Mouse (Mus musculus) ES-Bruce4 (cell line): ENCODE measurements around the gene Gm10972. TPM values are rescaled to one million over a fixed set of nuclear protein-coding genes. Genes with fewer than 3 reads are reported as not detected.
"Not testable (repeated sequence)": the region's sequence is repeated elsewhere in the genome, so short reads cannot be mapped to it uniquely, and the experiment has no call there.

Experiments
- H3K27ac ChIP-seq: 2 replicates; pipeline ENCODE4 v1.5.1; 2012; ENCODE audit warnings: low read length, inconsistent platforms; ENCODE audit not compliant: insufficient read depth
- H3K27me3 ChIP-seq: 2 replicates; pipeline ENCODE4 v1.6.1; 2012; ENCODE audit warnings: mild to moderate bottlenecking, low read length, inconsistent platforms; ENCODE audit not compliant: control insufficient read depth, poor library complexity, insufficient read depth, severe bottlenecking
- H3K36me3 ChIP-seq: 2 replicates; pipeline ENCODE4 v1.6.1; 2012; ENCODE audit warnings: inconsistent platforms, mild to moderate bottlenecking, low read length, moderate library complexity; ENCODE audit not compliant: control insufficient read depth, poor library complexity, insufficient read depth, severe bottlenecking
- H3K4me1 ChIP-seq: one replicate; pipeline ENCODE4 v1.8.1; 2011; ENCODE audit warnings: low read length; ENCODE audit not compliant: control insufficient read depth, insufficient read depth
- H3K4me3 ChIP-seq: 2 replicates; pipeline ENCODE4 v1.5.1; 2011; ENCODE audit warnings: low read depth, mild to moderate bottlenecking, low read length
- H3K9ac ChIP-seq: 2 replicates; pipeline ENCODE4 v1.6.1; 2012; ENCODE audit warnings: low read depth, mild to moderate bottlenecking, inconsistent platforms; ENCODE audit not compliant: poor library complexity, severe bottlenecking
- H3K9me3 ChIP-seq: replicated peaks from 2 replicates; pipeline ENCODE4 v1.6.1; 2012; ENCODE audit warnings: mild to moderate bottlenecking, low read length, inconsistent platforms; ENCODE audit not compliant: control insufficient read depth, poor library complexity, insufficient read depth, severe bottlenecking
- CTCF ChIP-seq: IDR thresholded peaks from one replicate; pipeline ENCODE4 v1.8.1; 2011; ENCODE audit warnings: low read depth, low read length
- EP300 ChIP-seq: IDR thresholded peaks from 2 replicates; pipeline ENCODE4 v1.6.1; 2011; ENCODE audit warnings: low read depth, low read length; ENCODE audit not compliant: insufficient read depth
- POLR2A ChIP-seq: IDR thresholded peaks from one replicate; pipeline ENCODE4 v1.8.1; 2011; ENCODE audit warnings: low read length; ENCODE audit not compliant: insufficient read depth
- polyA plus RNA-seq: library from polyadenylated mRNA; stranded (reverse); fragments of >200 nt; gene quantifications from 2 replicates; pipeline ENCODE4 v1.2.4, GENCODE M21; 2011; ENCODE audit warnings: low read depth; ENCODE audit not compliant: missing spikeins, insufficient read depth, insufficient read length

Gm10972 gene
- polyA plus RNA-seq, 1 experiment = not detected

DNA sequence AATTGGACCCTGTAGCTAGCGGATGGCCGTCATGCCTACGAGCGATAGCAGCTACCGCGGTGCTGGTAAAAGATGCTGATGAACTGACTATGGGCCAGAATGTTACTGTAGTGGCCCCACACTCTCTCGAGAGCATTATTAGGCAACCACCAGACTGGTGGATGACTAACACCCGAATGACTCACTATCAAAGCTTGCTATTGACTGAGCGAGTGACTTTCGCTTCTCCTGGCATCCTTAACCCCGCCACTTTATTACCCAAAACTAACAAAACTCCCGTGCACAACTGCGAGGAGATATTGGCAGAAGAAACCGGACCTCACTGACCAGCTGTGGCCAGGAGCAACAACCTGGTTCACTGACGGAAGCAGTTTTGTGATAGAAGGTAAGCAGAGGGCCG, 37.9 kb downstream of the Gm10972 start:
- H3K9me3 ChIP-seq = peaks cover 26% of the 10 kb centered on the region
- H3K27me3 ChIP-seq = peaks cover 2% of the 10 kb centered on the region
- no peaks in the 10 kb centered on the region for H3K4me1 ChIP-seq
- H3K4me3 ChIP-seq = no peak overlapping the region
- TF ChIP-seq POLR2A = no peak
- TF ChIP-seq EP300 = no peak
- no peak for TF ChIP-seq CTCF
- H3K36me3 ChIP-seq = no peaks in the 10 kb centered on the region
- no peak overlapping the region for H3K9ac ChIP-seq
- no peak overlapping the region for H3K27ac ChIP-seq

DNA sequence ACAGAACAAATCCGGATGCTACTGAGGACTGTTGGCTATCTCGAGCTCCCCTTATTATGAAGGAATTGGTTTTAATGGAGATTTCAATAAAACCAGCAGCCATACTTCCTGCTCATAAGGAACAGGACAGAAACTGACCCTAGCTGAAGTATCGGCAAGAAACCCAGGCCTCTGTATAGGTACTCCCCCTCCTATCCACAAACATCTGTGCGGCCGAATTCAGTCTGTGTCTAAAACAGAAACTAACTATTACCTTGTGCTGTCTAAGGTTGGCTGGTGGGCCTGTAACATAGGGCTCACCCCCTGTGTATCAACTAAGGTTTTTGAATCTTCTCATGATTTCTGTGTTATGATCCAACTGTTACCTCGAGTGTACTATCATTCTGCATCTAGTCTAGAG, 40.7 kb downstream of the Gm10972 start:
- Histone ChIP-seq H3K4me1 (no peaks in the 10 kb centered on the region), H3K9me3 (peaks cover 10% of the 10 kb centered on the region; the same call in 1 of the 2 replicates), H3K36me3 (no peaks in the 10 kb centered on the region), H3K9ac (no peak overlapping the region), H3K4me3 (no peak overlapping the region), H3K27ac (no peak overlapping the region), H3K27me3 (peaks cover 2% of the 10 kb centered on the region)
- TF ChIP-seq EP300 = no peak
- TF ChIP-seq POLR2A = no peak
- TF ChIP-seq CTCF = no peak

DNA sequence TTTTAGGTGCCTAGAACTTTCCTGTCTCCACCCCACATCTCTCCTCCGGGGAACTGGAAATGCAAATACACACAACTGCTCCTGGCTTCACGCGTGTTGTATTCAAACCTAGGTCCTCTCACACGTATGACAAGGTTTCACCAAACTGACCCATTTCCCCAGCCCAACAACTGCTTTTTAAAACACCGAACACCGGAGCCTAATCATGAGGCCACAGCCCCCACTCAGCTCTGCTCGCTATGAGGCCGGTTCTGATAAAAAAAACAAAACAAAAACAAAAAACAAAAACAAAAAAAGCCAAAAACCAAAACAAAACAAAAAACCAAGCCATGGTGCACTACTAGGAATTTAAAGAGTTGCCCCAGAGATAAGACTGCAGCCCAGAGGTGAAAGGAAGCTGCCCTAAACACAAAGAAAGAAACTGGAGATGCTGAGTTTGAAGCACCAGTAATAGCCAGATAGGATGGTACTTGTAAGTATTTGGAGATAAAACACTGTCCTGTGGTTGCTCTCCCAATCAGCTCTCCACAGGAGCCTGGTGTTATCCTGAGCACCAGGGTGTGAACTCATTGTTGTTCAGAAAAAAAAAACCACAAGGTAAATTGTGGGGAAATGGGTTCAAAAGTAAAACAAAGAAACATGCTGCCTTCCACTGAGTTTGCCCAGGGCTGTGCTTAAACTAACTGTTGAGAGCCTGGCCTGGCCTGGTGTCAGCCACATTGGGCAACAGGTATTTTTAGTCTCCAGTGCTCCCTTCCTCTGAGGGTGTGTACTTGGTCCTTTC, 43.3 kb downstream of the Gm10972 start:
- H3K27ac ChIP-seq, H3K27me3 ChIP-seq, H3K9ac ChIP-seq: not testable (repeated sequence)

DNA sequence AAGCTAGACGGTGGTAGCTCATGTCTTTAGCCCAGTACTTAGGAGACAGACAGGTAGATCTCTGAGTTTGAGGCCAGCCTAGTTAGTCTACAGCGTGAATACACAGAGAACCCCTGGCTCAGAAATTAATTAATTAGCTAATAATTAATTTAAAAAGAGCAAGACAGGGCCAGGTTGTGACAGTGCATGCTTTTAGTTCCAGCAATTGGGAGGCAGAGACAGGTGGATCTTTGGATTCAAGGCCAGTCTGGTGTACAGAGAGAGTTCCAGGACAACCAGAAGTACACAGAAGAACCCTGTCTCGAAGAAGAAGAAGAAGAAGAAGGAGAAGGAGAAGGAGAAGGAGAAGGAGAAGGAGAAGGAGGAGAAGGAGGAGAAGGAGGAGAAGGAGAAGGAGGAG, 45.8 kb downstream of the Gm10972 start:
- not testable (repeated sequence) for H3K27ac ChIP-seq, H3K9ac ChIP-seq, H3K27me3 ChIP-seq, H3K36me3 ChIP-seq, H3K9me3 ChIP-seq, H3K4me1 ChIP-seq, H3K4me3 ChIP-seq

More for the DNA sequence above, 43.3 kb downstream of the Gm10972 start:
- not testable (repeated sequence) for H3K4me3 ChIP-seq, H3K4me1 ChIP-seq, H3K9me3 ChIP-seq, H3K36me3 ChIP-seq

DNA sequence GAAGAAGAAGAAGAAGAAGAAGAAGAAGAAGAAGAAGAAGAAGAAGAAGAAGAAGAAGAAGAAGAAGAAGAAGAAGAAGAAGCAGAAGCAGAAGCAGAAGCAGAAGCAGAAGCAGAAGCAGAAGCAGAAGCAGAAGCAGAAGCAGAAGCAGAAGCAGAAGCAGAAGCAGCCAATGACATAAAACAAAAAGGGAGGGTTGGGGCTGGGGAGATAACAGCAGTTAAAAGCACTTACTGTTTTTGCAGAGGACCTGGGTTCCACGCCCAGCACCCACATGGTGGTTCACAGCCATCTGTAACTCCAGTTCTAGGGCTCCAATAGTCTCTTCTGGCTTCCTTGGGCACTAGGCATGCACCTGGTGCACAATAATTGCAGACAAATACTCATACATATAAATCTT, 46.3 kb downstream of the Gm10972 start:
- not testable (repeated sequence) for H3K36me3 ChIP-seq, H3K27me3 ChIP-seq, H3K4me3 ChIP-seq, H3K9ac ChIP-seq, H3K27ac ChIP-seq, H3K9me3 ChIP-seq, H3K4me1 ChIP-seq

DNA sequence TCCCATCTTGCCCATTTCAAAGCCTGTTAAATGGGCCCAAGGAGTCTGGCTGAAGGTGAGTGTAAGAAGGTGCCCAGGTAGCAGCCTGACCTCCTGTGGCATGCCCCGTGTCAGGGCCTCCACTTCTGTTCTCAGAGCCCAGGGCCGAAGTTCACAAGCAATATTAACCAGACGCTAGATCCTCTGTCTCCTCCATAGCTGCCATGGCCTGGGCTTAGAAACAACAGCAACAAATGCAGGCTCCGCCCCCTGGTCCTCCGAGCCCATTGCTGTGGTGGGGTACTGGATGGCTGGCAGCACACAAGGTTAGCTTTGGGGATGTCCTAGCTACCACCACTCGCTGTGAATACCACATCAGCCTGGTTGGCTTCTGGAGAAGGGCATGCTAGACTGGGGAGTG, 47.2 kb downstream of the Gm10972 start:
- H3K9ac ChIP-seq, H3K9me3 ChIP-seq, H3K27ac ChIP-seq, H3K36me3 ChIP-seq, H3K27me3 ChIP-seq, H3K4me3 ChIP-seq, H3K4me1 ChIP-seq: not testable (repeated sequence)
